Mouse (Mus musculus): ENCODE measurements around the gene Ephx3. TPM values are rescaled to one million over a fixed set of nuclear protein-coding genes. Genes with fewer than 3 reads are reported as not detected.

Ephx3 gene
- polyA plus RNA-seq, 1 experiment from 2014 or later = not detected

DNA sequence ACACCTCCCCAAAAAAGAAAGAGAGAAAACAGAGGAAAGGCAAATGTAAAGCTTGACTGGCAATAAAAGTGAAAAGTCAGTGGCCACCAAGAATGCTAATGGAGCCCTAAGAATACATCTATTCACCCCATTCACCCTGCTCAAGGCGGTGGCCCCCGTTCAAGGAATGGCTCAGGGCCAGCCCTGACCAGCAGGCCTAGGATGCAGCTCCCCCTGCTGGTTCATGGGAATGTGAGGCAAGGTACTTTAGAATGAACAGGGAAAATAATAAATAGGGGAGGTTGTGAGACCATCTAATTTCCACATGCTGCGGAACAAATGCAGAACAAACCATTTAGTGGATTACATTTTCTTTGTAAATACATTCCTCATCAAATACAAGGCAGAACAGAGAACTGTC lies 20.4 kb upstream of the Ephx3 start:
- Histone ChIP-seq H3K4me1 (replicated peaks; ENCODE audit: control insufficient read depth, insufficient read depth, low read length) (0 out of 2 replicates have a peak, but pooled peaks cover 3% of the 10 kb centered on the region), H3K27me3 (replicated peaks; ENCODE audit: control insufficient read depth, insufficient read depth, low read length) (no peaks in the 10 kb centered on the region), H3K4me2 (ENCODE audit: low read length) (no peak overlapping the region), H3K9me3 (ENCODE audit: control insufficient read depth, low read length) (no peaks in the 10 kb centered on the region), H3K9ac (ENCODE audit: low read length) (no peak overlapping the region), H3K36me3 (ENCODE audit: control insufficient read depth, insufficient read depth, low read length) (peaks cover 97% of the 10 kb centered on the region), H3K4me3 (ENCODE audit: low read depth, low read length) (no peak overlapping the region), H3K27ac (ENCODE audit: low read depth) (no peak overlapping the region)
- no peak; the same call in 1 of the 2 replicates for ATAC-seq (replicated peaks; ENCODE audit: low FRiP score, low TSS enrichment, low read depth)
- peak; percentile 71 for DNase-seq (ENCODE audit: low spot score)
- WGBS = 48% methylated on average over 3 of the region's 3 CpGs

GRCm38 (mm10) chr17:32209144-32209543 lies 19.8 kb upstream of the Ephx3 start:
- Histone ChIP-seq H3K27ac (ENCODE audit: low read depth) (0 out of 2 replicates have a peak overlapping the region, but pooled peaks have one; percentile 54), H3K9ac (ENCODE audit: low read length) (no peak overlapping the region), H3K36me3 (ENCODE audit: control insufficient read depth, insufficient read depth, low read length) (peaks cover 97% of the 10 kb centered on the region), H3K4me3 (ENCODE audit: low read depth, low read length) (no peak overlapping the region), H3K9me3 (ENCODE audit: control insufficient read depth, low read length) (no peaks in the 10 kb centered on the region), H3K4me1 (replicated peaks; ENCODE audit: control insufficient read depth, insufficient read depth, low read length) (0 out of 2 replicates have a peak, but pooled peaks cover 3% of the 10 kb centered on the region), H3K4me2 (ENCODE audit: low read length) (no peak overlapping the region), H3K27me3 (replicated peaks; ENCODE audit: control insufficient read depth, insufficient read depth, low read length) (no peaks in the 10 kb centered on the region)
- 67% methylated on average over 6 of the region's 6 CpGs for WGBS
- no peak for DNase-seq (ENCODE audit: low spot score)
- ATAC-seq (replicated peaks; ENCODE audit: low FRiP score, low TSS enrichment, low read depth) = no peak

DNA sequence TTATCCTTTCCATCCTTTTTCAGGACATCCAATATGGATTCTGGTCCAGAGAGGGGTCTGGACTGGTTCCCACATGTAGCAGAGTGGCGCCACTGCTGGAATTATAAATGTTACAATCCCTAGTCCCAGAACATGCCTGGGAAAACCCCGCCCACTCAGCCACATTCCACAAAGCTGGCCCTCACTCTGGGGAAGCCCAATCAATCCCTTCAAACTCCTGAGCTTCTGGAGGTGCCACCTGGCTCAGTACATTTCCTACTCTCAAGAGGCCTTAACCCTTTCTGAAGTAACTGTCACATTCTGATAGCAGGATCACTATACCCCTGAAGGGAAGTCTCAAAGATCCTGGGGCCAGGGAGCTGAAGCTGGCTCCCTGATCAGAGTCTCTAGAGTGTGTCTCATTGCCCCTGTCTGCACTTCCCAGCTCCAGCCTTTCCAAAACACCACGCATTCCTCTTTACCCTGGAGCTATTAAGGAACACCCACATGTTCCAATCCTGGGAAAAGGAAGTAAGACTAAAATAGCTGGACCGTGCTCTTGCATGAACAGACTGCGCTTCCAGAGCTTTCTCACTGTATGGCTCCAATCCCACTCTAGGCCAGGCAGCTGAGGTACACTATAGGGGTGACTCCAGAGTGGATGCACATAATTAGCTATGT lies 18.4 kb upstream of the Ephx3 start:
- 0 out of 2 replicates have a peak, but pooled peaks cover 3% of the 10 kb centered on the region for H3K4me1 ChIP-seq (replicated peaks; ENCODE audit: control insufficient read depth, insufficient read depth, low read length)
- H3K9ac ChIP-seq (ENCODE audit: low read length) = no peak overlapping the region
- no peak for ATAC-seq (replicated peaks; ENCODE audit: low FRiP score, low TSS enrichment, low read depth)
- DNase-seq (ENCODE audit: low spot score) = no peak
- no peak overlapping the region for H3K4me2 ChIP-seq (ENCODE audit: low read length)
- 71% methylated on average over 5 of the region's 5 CpGs for WGBS
- peaks cover 96% of the 10 kb centered on the region for H3K36me3 ChIP-seq (ENCODE audit: control insufficient read depth, insufficient read depth, low read length)
- H3K27me3 ChIP-seq (replicated peaks; ENCODE audit: control insufficient read depth, insufficient read depth, low read length) = no peaks in the 10 kb centered on the region
- H3K27ac ChIP-seq (ENCODE audit: low read depth) = peak overlapping the region; percentile 54
- no peaks in the 10 kb centered on the region for H3K9me3 ChIP-seq (ENCODE audit: control insufficient read depth, low read length)
- no peak overlapping the region for H3K4me3 ChIP-seq (ENCODE audit: low read depth, low read length)

GRCm38 (mm10) chr17:32205345-32205744 lies 16.0 kb upstream of the Ephx3 start:
- Histone ChIP-seq H3K27me3 (replicated peaks; ENCODE audit: control insufficient read depth, insufficient read depth, low read length) (no peaks in the 10 kb centered on the region), H3K27ac (ENCODE audit: low read depth) (no peak overlapping the region), H3K9me3 (ENCODE audit: control insufficient read depth, low read length) (no peaks in the 10 kb centered on the region), H3K9ac (ENCODE audit: low read length) (no peak overlapping the region), H3K4me2 (ENCODE audit: low read length) (no peak overlapping the region), H3K36me3 (ENCODE audit: control insufficient read depth, insufficient read depth, low read length) (peaks cover 98% of the 10 kb centered on the region), H3K4me1 (replicated peaks; ENCODE audit: control insufficient read depth, insufficient read depth, low read length) (0 out of 2 replicates have a peak, but pooled peaks cover 3% of the 10 kb centered on the region), H3K4me3 (ENCODE audit: low read depth, low read length) (no peak overlapping the region)
- ATAC-seq (replicated peaks; ENCODE audit: low FRiP score, low TSS enrichment, low read depth) (no peak), DNase-seq (ENCODE audit: low spot score) (no peak)
- WGBS = 86% methylated on average over 3 of the region's 3 CpGs

- whole genome bisulfite sequencing = 96% methylated on average over 3 of the region's 3 CpGs
- Histone ChIP-seq H3K4me1 (replicated peaks; ENCODE audit: control insufficient read depth, insufficient read depth, low read length) (0 out of 2 replicates have a peak, but pooled peaks cover 3% of the 10 kb centered on the region), H3K9ac (ENCODE audit: low read length) (no peak overlapping the region), H3K9me3 (ENCODE audit: control insufficient read depth, low read length) (no peaks in the 10 kb centered on the region), H3K27ac (ENCODE audit: low read depth) (no peak overlapping the region), H3K4me2 (ENCODE audit: low read length) (no peak overlapping the region), H3K36me3 (ENCODE audit: control insufficient read depth, insufficient read depth, low read length) (peaks cover 98% of the 10 kb centered on the region), H3K4me3 (ENCODE audit: low read depth, low read length) (no peak overlapping the region), H3K27me3 (replicated peaks; ENCODE audit: control insufficient read depth, insufficient read depth, low read length) (no peaks in the 10 kb centered on the region)
- DNase-seq (ENCODE audit: low spot score) (no peak), ATAC-seq (replicated peaks; ENCODE audit: low FRiP score, low TSS enrichment, low read depth) (no peak)
Measured at GRCm38 (mm10) chr17:32202972-32203371, 13.6 kb upstream of the Ephx3 start.

DNA sequence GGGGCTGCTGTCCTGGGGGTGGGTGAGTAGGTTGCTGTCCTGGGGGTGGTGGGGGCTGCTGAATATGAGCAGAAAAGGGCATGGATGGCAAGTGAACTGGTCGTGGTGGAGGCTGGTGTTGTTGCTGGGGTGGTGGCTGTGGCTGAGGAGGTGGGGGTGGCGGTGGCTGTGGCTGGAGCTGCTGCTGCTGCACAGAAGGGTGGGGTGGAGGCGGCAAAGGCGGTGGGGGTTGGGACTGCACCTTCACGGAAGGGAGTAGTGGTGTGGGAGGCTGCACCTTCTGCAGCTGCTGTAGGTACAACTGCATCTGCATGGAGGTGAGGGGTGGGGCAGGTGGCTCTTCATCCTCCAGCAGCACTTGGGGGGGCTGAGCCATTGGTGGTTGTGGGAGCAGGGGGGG lies 11.7 kb upstream of the Ephx3 start:
- ATAC-seq (replicated peaks; ENCODE audit: low FRiP score, low TSS enrichment, low read depth) = no peak
- Histone ChIP-seq H3K9ac (ENCODE audit: low read length) (no peak overlapping the region), H3K9me3 (ENCODE audit: control insufficient read depth, low read length) (no peaks in the 10 kb centered on the region), H3K27me3 (replicated peaks; ENCODE audit: control insufficient read depth, insufficient read depth, low read length) (no peaks in the 10 kb centered on the region), H3K36me3 (ENCODE audit: control insufficient read depth, insufficient read depth, low read length) (peaks cover 98% of the 10 kb centered on the region), H3K27ac (ENCODE audit: low read depth) (no peak overlapping the region), H3K4me3 (ENCODE audit: low read depth, low read length) (no peak overlapping the region), H3K4me1 (replicated peaks; ENCODE audit: control insufficient read depth, insufficient read depth, low read length) (no peaks in the 10 kb centered on the region), H3K4me2 (ENCODE audit: low read length) (no peak overlapping the region)
- no peak for DNase-seq (ENCODE audit: low spot score)
- WGBS = 76% methylated on average over 5 of the region's 5 CpGs

GRCm38 (mm10) chr17:32199796-32200195 lies 10.4 kb upstream of the Ephx3 start:
- Histone ChIP-seq H3K9ac (ENCODE audit: low read length) (no peak overlapping the region), H3K9me3 (ENCODE audit: control insufficient read depth, low read length) (no peaks in the 10 kb centered on the region), H3K27ac (ENCODE audit: low read depth) (no peak overlapping the region), H3K4me2 (ENCODE audit: low read length) (no peak overlapping the region), H3K4me1 (replicated peaks; ENCODE audit: control insufficient read depth, insufficient read depth, low read length) (no peaks in the 10 kb centered on the region), H3K4me3 (ENCODE audit: low read depth, low read length) (no peak overlapping the region), H3K27me3 (replicated peaks; ENCODE audit: control insufficient read depth, insufficient read depth, low read length) (no peaks in the 10 kb centered on the region), H3K36me3 (ENCODE audit: control insufficient read depth, insufficient read depth, low read length) (peaks cover 94% of the 10 kb centered on the region)
- WGBS = 93% methylated on average over 2 of the region's 2 CpGs
- ATAC-seq (replicated peaks; ENCODE audit: low FRiP score, low TSS enrichment, low read depth) (no peak), DNase-seq (ENCODE audit: low spot score) (no peak)

DNA sequence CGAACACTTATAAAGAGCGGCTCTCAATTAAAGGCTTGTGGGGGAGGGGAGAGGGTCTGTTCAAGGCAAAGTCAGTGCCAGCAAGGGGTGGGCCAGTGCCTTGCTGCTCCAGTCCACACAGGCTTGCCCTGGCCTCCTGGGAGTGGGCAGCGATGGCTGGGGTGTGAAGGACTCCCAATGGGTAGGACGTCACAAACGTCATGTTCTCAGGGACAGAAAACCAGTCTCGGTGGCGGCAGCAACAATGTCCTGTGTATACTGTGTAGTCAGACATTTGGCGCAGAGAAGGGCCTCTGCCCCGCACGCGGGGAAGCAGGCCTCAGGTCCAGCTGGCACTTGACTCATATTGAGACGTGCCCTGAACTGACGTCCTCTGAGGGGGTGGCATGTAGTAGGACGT lies 7.8 kb upstream of the Ephx3 start:
- Histone ChIP-seq H3K36me3 (ENCODE audit: control insufficient read depth, insufficient read depth, low read length) (peaks cover 69% of the 10 kb centered on the region), H3K9ac (ENCODE audit: low read length) (no peak overlapping the region), H3K27me3 (replicated peaks; ENCODE audit: control insufficient read depth, insufficient read depth, low read length) (no peaks in the 10 kb centered on the region), H3K4me1 (replicated peaks; ENCODE audit: control insufficient read depth, insufficient read depth, low read length) (no peaks in the 10 kb centered on the region), H3K4me2 (ENCODE audit: low read length) (no peak overlapping the region), H3K9me3 (ENCODE audit: control insufficient read depth, low read length) (no peaks in the 10 kb centered on the region), H3K27ac (ENCODE audit: low read depth) (no peak overlapping the region), H3K4me3 (ENCODE audit: low read depth, low read length) (no peak overlapping the region)
- ATAC-seq (replicated peaks; ENCODE audit: low FRiP score, low TSS enrichment, low read depth) (no peak), DNase-seq (ENCODE audit: low spot score) (no peak)
- 91% methylated on average over 14 of the region's 14 CpGs for WGBS

GRCm38 (mm10) chr17:32195725-32196124 lies 6.4 kb upstream of the Ephx3 start:
- H3K9ac ChIP-seq (ENCODE audit: low read length) = no peak overlapping the region
- H3K27ac ChIP-seq (ENCODE audit: low read depth) = no peak overlapping the region
- H3K36me3 ChIP-seq (ENCODE audit: control insufficient read depth, insufficient read depth, low read length) = peaks cover 55% of the 10 kb centered on the region
- no peak overlapping the region for H3K4me2 ChIP-seq (ENCODE audit: low read length)
- H3K4me1 ChIP-seq (replicated peaks; ENCODE audit: control insufficient read depth, insufficient read depth, low read length) = no peaks in the 10 kb centered on the region
- ATAC-seq (replicated peaks; ENCODE audit: low FRiP score, low TSS enrichment, low read depth) (no peak), DNase-seq (ENCODE audit: low spot score) (no peak)
- H3K27me3 ChIP-seq (replicated peaks; ENCODE audit: control insufficient read depth, insufficient read depth, low read length) = no peaks in the 10 kb centered on the region
- H3K9me3 ChIP-seq (ENCODE audit: control insufficient read depth, low read length) = no peaks in the 10 kb centered on the region
- 90% methylated on average over 5 of the region's 5 CpGs for WGBS
- no peak overlapping the region for H3K4me3 ChIP-seq (ENCODE audit: low read depth, low read length)

All from intestine, embryonic 14.5 days (tissue).